In genomic region chr14:54860511-54860910, GRCm38 (mm10) we compare ENCODE assay signal across 10 mouse cellular contexts. TPM values are rescaled to one million over a fixed set of nuclear protein-coding genes. Genes with fewer than 3 reads are reported as not detected.
DNase-seq lines count a peak whose midpoint lies in the region; ATAC-seq and TF ChIP-seq lines count a peak whose summit lies in the region.
"Had no signal": no experiment of that assay in that cellular context is flagged by ENCODE, and none has a peak within 500 bp of the region (broad histone marks: within the 10 kb centered on the region; RNA-seq: fewer than 3 reads in every experiment).

No protein-coding gene starts in this region.

- in situ Hi-C loops in Patski (cut with MboI; ENCODE audit: low pct_unique_long_range_greater_than_20kb), result no loop called here

- POLR2A ChIA-PET in Patski (lab: Charles Lee), result no interaction called here

- no peak for ATAC-seq in hindbrain, embryonic 14.5 days (ENCODE audit: low FRiP score)
- ATAC-seq in hindbrain, embryonic 16.5 days, result no peak
- ATAC-seq in Patski, result no peak
- no peak for ATAC-seq in megakaryocyte-erythroid progenitor cell, adult 5-6 weeks (replicated peaks; ENCODE audit: low FRiP score, low TSS enrichment, poor library complexity, severe bottlenecking)

- DNase-seq in hindbrain, embryonic 14.5 days (ENCODE audit: low spot score), result peak; percentile 73
- peak; percentile 72 to 73 for DNase-seq in B cell, adult 2 months
- no peak for DNase-seq in Patski (ENCODE audit: low read depth, low spot score)
- peak; percentile 73 for DNase-seq in embryo, embryonic 10.5 days (ENCODE audit: low spot score)
- DNase-seq in kidney, postnatal 36 days, result peak; percentile 75 to 87
- peak; percentile 78 for DNase-seq in naive thymus-derived CD4-positive, alpha-beta T cell, adult 2 months (ENCODE audit: low read depth)

- 46% methylated on average over 2 of the region's 2 CpGs for WGBS in hindbrain, embryonic 14.5 days
- 46% methylated on average over 2 of the region's 2 CpGs for WGBS in hindbrain, embryonic 16.5 days

- no peak overlapping the region for H3K4me2 ChIP-seq in hindbrain, embryonic 14.5 days (replicated peaks)
- H3K4me2 ChIP-seq in hindbrain, embryonic 16.5 days (ENCODE audit: low read length), result no peak overlapping the region
- H3K4me2 ChIP-seq: embryonic facial prominence, embryonic 15.5 days; limb, embryonic 12.5 days had no signal

- H3K9me3 ChIP-seq in hindbrain, embryonic 14.5 days (ENCODE audit: control insufficient read depth, low read length), result no peaks in the 10 kb centered on the region
- no peaks in the 10 kb centered on the region for H3K9me3 ChIP-seq in hindbrain, embryonic 16.5 days (ENCODE audit: control insufficient read depth, low read length)
- H3K9me3 ChIP-seq: embryonic facial prominence, embryonic 15.5 days; limb, embryonic 12.5 days had no signal

- CTCF ChIA-PET in Patski (lab: Charles Lee), result interaction anchor here (1.0 to 1.6 kb wide), 6 partner anchors 13 to 160 kb away, joined by 3 to 6 read pairs (median 4); partner anchors contain the start of gene Ngdn

- H3K9ac ChIP-seq in hindbrain, embryonic 14.5 days, result no peak overlapping the region
- H3K9ac ChIP-seq in hindbrain, embryonic 16.5 days (ENCODE audit: low read depth, low read length), result no peak overlapping the region
- H3K9ac ChIP-seq: embryonic facial prominence, embryonic 15.5 days; limb, embryonic 12.5 days had no signal

- no peak overlapping the region for H3K27ac ChIP-seq in hindbrain, embryonic 14.5 days
- no peak overlapping the region for H3K27ac ChIP-seq in hindbrain, embryonic 16.5 days (ENCODE audit: low read depth, low read length)
- H3K27ac ChIP-seq: embryonic facial prominence, embryonic 15.5 days; limb, embryonic 12.5 days had no signal

- no peaks in the 10 kb centered on the region for H3K27me3 ChIP-seq in hindbrain, embryonic 14.5 days (ENCODE audit: control insufficient read depth, insufficient read depth, low read length)
- H3K27me3 ChIP-seq in hindbrain, embryonic 16.5 days (replicated peaks; ENCODE audit: control insufficient read depth, insufficient read depth, low read length), result no peaks in the 10 kb centered on the region
- H3K27me3 ChIP-seq in Patski, result no peaks in the 10 kb centered on the region
- H3K27me3 ChIP-seq: embryonic facial prominence, embryonic 15.5 days; limb, embryonic 12.5 days had no signal

- H3K4me3 ChIP-seq in hindbrain, embryonic 14.5 days (replicated peaks; ENCODE audit: low read length), result no peak overlapping the region
- no peak overlapping the region for H3K4me3 ChIP-seq in hindbrain, embryonic 16.5 days (ENCODE audit: low read length)
- H3K4me3 ChIP-seq: embryonic facial prominence, embryonic 15.5 days; limb, embryonic 12.5 days had no signal

- peaks cover 19% of the 10 kb centered on the region; the same call in 1 of the 2 replicates for H3K36me3 ChIP-seq in hindbrain, embryonic 14.5 days (replicated peaks; ENCODE audit: control insufficient read depth, insufficient read depth)
- H3K36me3 ChIP-seq in hindbrain, embryonic 16.5 days (ENCODE audit: control insufficient read depth, insufficient read depth, low read length), result peaks cover 10% of the 10 kb centered on the region

- TF ChIP-seq CTCF in Patski (IDR thresholded peaks at IDR 0.05), result peak; percentile 72

- peaks cover 7% of the 10 kb centered on the region for H3K4me1 ChIP-seq in hindbrain, embryonic 14.5 days (replicated peaks; ENCODE audit: control insufficient read depth, insufficient read depth, low read length)
- peaks cover 4% of the 10 kb centered on the region for H3K4me1 ChIP-seq in hindbrain, embryonic 16.5 days (ENCODE audit: control insufficient read depth, insufficient read depth, low read depth, low read length)

RNA-seq across cellular contexts. Expression of gene Homez, which starts 10.2 kb away (rescaled TPM):
- 10.7 and 10.8 TPM in 2 replicates for polyA plus RNA-seq in hindbrain, embryonic 14.5 days (2014; fragmentation: Nextera tagmentation; extraction: Ambion mirVana)
- polyA plus RNA-seq in hindbrain, embryonic 16.5 days (2015; fragmentation: Nextera tagmentation; extraction: Ambion mirVana), result 11.2 and 12.9 TPM in 2 replicates
- polyA plus RNA-seq in Patski (2021), result 14.5 TPM
- total RNA-seq in megakaryocyte-erythroid progenitor cell, adult 5-6 weeks (2014; fragmentation: Nextera tagmentation), result 1.2 and 16.1 TPM in 2 replicates
- 1.5 and 6.1 TPM in 2 replicates for total RNA-seq in megakaryocyte-erythroid progenitor cell, adult 5-6 weeks (2017)

RNA-seq across cellular contexts. Expression of gene Ppp1r3e, which starts 16.8 kb away (rescaled TPM):
- 5.0 and 5.7 TPM in 2 replicates for polyA plus RNA-seq in hindbrain, embryonic 14.5 days (2014; fragmentation: Nextera tagmentation; extraction: Ambion mirVana)
- polyA plus RNA-seq in hindbrain, embryonic 16.5 days (2015; fragmentation: Nextera tagmentation; extraction: Ambion mirVana), result 4.1 and 5.3 TPM in 2 replicates
- 4.4 TPM for polyA plus RNA-seq in Patski (2021)
- 15.9 and 16.7 TPM in 2 replicates for total RNA-seq in megakaryocyte-erythroid progenitor cell, adult 5-6 weeks (2014; fragmentation: Nextera tagmentation)
- total RNA-seq in megakaryocyte-erythroid progenitor cell, adult 5-6 weeks (2017), result 1.6 and 2.5 TPM in 2 replicates
- polyA plus RNA-seq: limb, embryonic 12.5 days had no signal

RNA-seq across cellular contexts. Expression of gene Bcl2l2, which starts 22.7 kb away (rescaled TPM):
- 5.2 and 5.3 TPM in 2 replicates for polyA plus RNA-seq in hindbrain, embryonic 14.5 days (2014; fragmentation: Nextera tagmentation; extraction: Ambion mirVana)
- polyA plus RNA-seq in hindbrain, embryonic 16.5 days (2015; fragmentation: Nextera tagmentation; extraction: Ambion mirVana), result 4.8 and 5.9 TPM in 2 replicates
- 37.7 TPM for polyA plus RNA-seq in Patski (2021)
- total RNA-seq in megakaryocyte-erythroid progenitor cell, adult 5-6 weeks (2014; fragmentation: Nextera tagmentation), result 7.3 and 9.4 TPM in 2 replicates
- 3.3 and 7.5 TPM in 2 replicates for total RNA-seq in megakaryocyte-erythroid progenitor cell, adult 5-6 weeks (2017)

RNA-seq across cellular contexts. Expression of gene Gm20521, which starts 22.7 kb away (rescaled TPM):
- not detected in 2 replicates for polyA plus RNA-seq in hindbrain, embryonic 14.5 days (2014; fragmentation: Nextera tagmentation; extraction: Ambion mirVana)
- polyA plus RNA-seq in hindbrain, embryonic 16.5 days (2015; fragmentation: Nextera tagmentation; extraction: Ambion mirVana), result 0.14 TPM in 1 of 2 replicates, not detected in the other
- 1.2 TPM for polyA plus RNA-seq in Patski (2021)
- 1.4 TPM in 1 of 2 replicates, not detected in the other for total RNA-seq in megakaryocyte-erythroid progenitor cell, adult 5-6 weeks (2014; fragmentation: Nextera tagmentation)
- not detected in 2 replicates for total RNA-seq in megakaryocyte-erythroid progenitor cell, adult 5-6 weeks (2017)
- polyA plus RNA-seq: embryonic facial prominence, embryonic 15.5 days; limb, embryonic 12.5 days had no signal

RNA-seq across cellular contexts. Expression of gene Pabpn1, which starts 31.8 kb away (rescaled TPM):
- 141 and 159 TPM in 2 replicates for polyA plus RNA-seq in hindbrain, embryonic 14.5 days (2014; fragmentation: Nextera tagmentation; extraction: Ambion mirVana)
- 127 and 130 TPM in 2 replicates for polyA plus RNA-seq in hindbrain, embryonic 16.5 days (2015; fragmentation: Nextera tagmentation; extraction: Ambion mirVana)
- 194 TPM for polyA plus RNA-seq in Patski (2021)
- 240 and 264 TPM in 2 replicates for total RNA-seq in megakaryocyte-erythroid progenitor cell, adult 5-6 weeks (2014; fragmentation: Nextera tagmentation)
- 332 and 476 TPM in 2 replicates for total RNA-seq in megakaryocyte-erythroid progenitor cell, adult 5-6 weeks (2017)
